Comparison of ENCODE assay signal across 8 mouse cellular contexts in the genomic region with DNA sequence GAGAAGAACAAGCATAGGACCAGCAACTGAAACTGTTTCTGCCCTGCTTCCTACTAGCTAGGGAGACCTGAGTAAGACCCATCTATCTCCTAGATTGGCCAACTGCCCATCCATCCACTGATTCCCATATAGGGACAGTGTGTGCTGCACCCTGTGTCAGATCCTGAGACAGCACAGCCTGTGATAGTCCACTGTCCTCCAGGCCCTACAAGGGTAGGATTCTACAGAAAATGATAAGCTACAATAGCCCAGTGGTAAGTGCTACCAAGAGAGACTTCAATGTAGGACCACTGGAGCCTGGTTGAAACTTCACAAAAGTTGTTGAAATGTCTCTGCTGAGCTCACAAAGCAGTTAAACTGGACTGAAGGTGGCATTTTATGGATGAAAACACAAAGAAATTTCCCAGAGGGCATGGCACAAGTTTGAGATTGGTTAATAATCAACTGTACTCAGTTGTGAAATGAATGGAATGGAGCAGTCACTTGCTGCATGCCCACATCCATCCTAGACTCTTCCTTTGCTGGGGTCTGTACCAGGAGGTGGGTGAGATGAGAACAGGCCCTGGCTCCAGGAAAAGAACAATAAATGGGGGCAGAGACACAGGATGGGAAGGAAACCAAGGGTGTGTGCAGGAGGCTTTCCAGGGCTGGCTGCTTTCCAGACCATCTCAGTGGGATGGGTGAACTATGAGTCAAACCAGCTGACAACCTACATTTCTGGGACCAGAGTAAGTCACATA. TPM values are rescaled to one million over a fixed set of nuclear protein-coding genes. Genes with fewer than 3 reads are reported as not detected.
DNase-seq lines count a peak whose midpoint lies in the region; ATAC-seq and TF ChIP-seq lines count a peak whose summit lies in the region.

No protein-coding gene starts in this region.

- H3K4me1 ChIP-seq in kidney, adult 2 months (ENCODE audit: control insufficient read depth, insufficient read depth, low read length), result peaks cover 32% of the 10 kb centered on the region
- no peaks in the 10 kb centered on the region for H3K4me1 ChIP-seq in midbrain, embryonic 16.5 days (ENCODE audit: control insufficient read depth, insufficient read depth, low read length)

- no peaks in the 10 kb centered on the region for H3K36me3 ChIP-seq in kidney, adult 2 months (ENCODE audit: control insufficient read depth, insufficient read depth, low read length)
- H3K36me3 ChIP-seq in midbrain, embryonic 16.5 days (ENCODE audit: control insufficient read depth, insufficient read depth, low read length), result no peaks in the 10 kb centered on the region

- TF ChIP-seq CTCF in kidney, adult 2 months (conservative IDR thresholded peaks at IDR 0.05; ENCODE audit: insufficient read depth, insufficient read length, low read depth, low read length), result no peak

- no peak for TF ChIP-seq POLR2A in kidney, adult 2 months (IDR thresholded peaks at IDR 0.05; ENCODE audit: low read depth, low read length)

- no peaks in the 10 kb centered on the region for H3K27me3 ChIP-seq in kidney, adult 2 months (replicated peaks; ENCODE audit: control insufficient read depth, insufficient read depth, low read length)
- no peaks in the 10 kb centered on the region for H3K27me3 ChIP-seq in midbrain, embryonic 16.5 days (ENCODE audit: control insufficient read depth, insufficient read depth, low read depth, low read length)

- no peak overlapping the region for H3K9ac ChIP-seq in midbrain, embryonic 16.5 days (ENCODE audit: low read depth, low read length)

- no peaks in the 10 kb centered on the region for H3K9me3 ChIP-seq in midbrain, embryonic 16.5 days (replicated peaks; ENCODE audit: control insufficient read depth, low read length, poor library complexity, severe bottlenecking)

- H3K27ac ChIP-seq in kidney, adult 2 months (ENCODE audit: insufficient read depth, low read depth, low read length), result peak overlapping the region; percentile 98
- H3K27ac ChIP-seq in midbrain, embryonic 16.5 days (ENCODE audit: low read length), result no peak overlapping the region

- DNase-seq in adrenal gland, adult 2 months, result peak; percentile 69
- DNase-seq in adrenal gland, adult 18-20 months (ENCODE audit: low spot score in 2 of 2), result no peak
- DNase-seq in right cerebral cortex, postnatal 25 days, result peak; percentile 34
- DNase-seq in right cerebral cortex, postnatal 4 days, result no peak
- peak; percentile 93 for DNase-seq in kidney, adult 2 months
- DNase-seq in skeletal muscle tissue, adult 2 months (ENCODE audit: low read depth, low spot score), result peak; percentile 44
- DNase-seq in frontal cortex, postnatal 36 days (ENCODE audit: low spot score in 2 of 2), result no peak

- no peak for ATAC-seq in midbrain, embryonic 16.5 days

- H3K4me2 ChIP-seq in midbrain, embryonic 16.5 days (ENCODE audit: low read length), result no peak overlapping the region

- H3K4me3 ChIP-seq in kidney, adult 2 months (ENCODE audit: insufficient read depth, low read depth, low read length), result no peak overlapping the region
- no peak overlapping the region for H3K4me3 ChIP-seq in midbrain, embryonic 16.5 days (ENCODE audit: low read depth, low read length)

RNA-seq across cellular contexts. Expression of a gene that starts 15.4 kb away (rescaled TPM):
- total RNA-seq in adrenal gland, adult 2 months (2021), result 10 to 100 TPM in 1 of 2 experiments, 1 to 10 TPM in 1; 2.9 to 10.3 TPM
- 1.7 and 2.0 TPM in 2 replicates for polyA plus RNA-seq in adrenal gland, adult 2 months (2012; rRNA removed)
- total RNA-seq in adrenal gland, adult 18-20 months (2021), result 1 to 10 TPM; 2.8 to 9.7 TPM
- 10.1 and 13.6 TPM in 2 replicates for polyA plus RNA-seq in kidney, adult 2 months (2012; rRNA removed)
- polyA plus RNA-seq in midbrain, embryonic 16.5 days (2015; fragmentation: Nextera tagmentation; extraction: Ambion mirVana), result 1.6 and 2.7 TPM in 2 replicates

Comparison
In these comparisons a context has a peak if more than half of its experiments do, and no peak if none do; other contexts are left out.
1. DNase-seq: peak in adrenal gland, adult 2 months (single experiment), right cerebral cortex, postnatal 25 days (single experiment), kidney, adult 2 months (single experiment) and skeletal muscle tissue, adult 2 months (single experiment); none in adrenal gland, adult 18-20 months (0 of 2), right cerebral cortex, postnatal 4 days (single experiment) and frontal cortex, postnatal 36 days (0 of 2).